Mouse (Mus musculus) layer of hippocampus, adult 9-10 months (tissue): Measurements from ENCODE around the gene Gpkow.

Experiments
- DNase-seq: peaks from one replicate; pipeline ENCODE4 v3.0.0; 2022; ENCODE audit warnings: low spot score

The Gpkow gene

GRCm38 (mm10) chrX:7696954-7697381 is at the start of gene Gpkow:
TSS of gene Gpkow (plus strand) at chrX:7697131.
- peak; percentile 73 for DNase-seq

- peak; percentile 37 for DNase-seq
Measured at GRCm38 (mm10) chrX:7648671-7649304, 48.1 kb upstream of the Gpkow start.

- no peak for DNase-seq
Measured at GRCm38 (mm10) chrX:7657221-7657639, 39.7 kb upstream of the Gpkow start, which contains the start of gene Prickle3. TSS of gene Prickle3 (plus strand) at chrX:7657260.

DNA sequence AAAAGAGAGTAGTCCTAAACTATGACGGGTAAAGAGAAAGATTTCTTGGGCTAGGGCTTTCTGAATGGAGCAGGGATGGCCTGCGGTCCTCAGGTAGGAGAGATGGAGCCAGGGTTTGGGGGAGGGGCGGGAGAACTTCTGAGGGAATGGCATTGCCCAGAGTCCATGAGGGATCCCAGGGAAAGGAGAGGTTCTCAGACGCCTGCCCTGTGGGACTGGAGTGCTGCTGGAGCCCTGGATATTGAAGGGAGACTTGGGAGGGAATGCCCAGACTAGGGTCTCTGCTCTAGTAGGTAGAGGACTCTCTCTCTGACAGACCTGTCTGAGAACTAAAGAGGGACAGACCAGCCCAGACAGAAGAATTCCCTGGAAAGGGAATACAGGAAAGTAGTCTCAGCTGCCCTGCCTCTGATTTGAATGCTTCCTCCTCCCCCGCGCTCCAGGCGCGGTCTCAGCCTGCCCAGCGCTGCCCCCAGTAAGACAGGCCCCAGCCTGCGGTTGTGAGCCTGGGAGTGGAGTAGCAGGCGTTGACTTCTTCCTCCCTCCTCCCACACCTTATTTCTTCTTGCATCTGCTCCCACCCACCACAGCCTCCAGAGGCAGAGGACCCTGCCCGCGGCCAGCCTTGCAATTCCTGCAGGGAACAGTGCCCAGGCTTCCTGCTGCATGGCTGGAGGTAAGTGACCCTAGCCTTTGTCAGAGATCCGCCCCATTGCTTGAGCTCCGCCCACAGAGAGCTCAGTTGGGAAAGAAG is 38.7 kb upstream of the Gpkow start:
- DNase-seq: no peak

DNA sequence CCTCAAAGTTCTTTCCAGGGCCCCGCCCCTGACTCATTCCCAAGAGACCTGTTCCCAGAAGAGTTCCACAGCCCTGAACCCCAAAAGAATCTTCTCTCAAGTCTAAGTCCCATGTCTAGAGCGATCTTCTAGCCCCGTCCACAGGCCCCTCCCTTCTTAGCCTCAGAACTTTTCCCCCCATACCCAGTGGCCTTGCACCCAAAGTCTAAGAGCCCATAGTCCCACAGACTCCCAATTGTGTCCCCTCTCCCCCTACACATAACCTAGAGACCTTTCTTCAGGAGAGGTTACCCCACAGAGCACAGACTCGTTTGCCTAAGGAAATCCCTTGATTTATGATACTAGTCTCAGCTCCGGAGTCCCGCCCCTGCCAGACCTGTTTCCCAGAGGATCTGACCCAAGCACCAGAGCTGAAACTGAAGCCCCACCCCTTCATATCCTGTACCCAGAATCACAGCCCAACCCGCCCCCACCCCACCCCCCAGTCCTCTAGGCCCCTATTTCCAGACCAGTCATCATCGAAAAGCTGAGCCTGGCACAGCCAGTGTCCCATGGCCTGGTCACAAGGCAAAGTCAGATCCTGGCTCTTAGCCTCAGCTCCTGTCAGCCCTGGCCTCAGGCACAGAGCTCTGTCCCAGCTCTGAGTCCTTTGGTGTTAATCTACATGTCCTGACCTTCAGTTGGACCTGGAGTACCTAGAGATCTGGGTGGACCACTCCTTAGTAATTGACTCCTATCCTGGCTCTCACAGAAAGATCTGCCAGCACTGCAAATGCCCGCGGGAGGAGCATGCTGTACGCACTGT is 37.9 kb upstream of the Gpkow start:
- no peak for DNase-seq

DNA sequence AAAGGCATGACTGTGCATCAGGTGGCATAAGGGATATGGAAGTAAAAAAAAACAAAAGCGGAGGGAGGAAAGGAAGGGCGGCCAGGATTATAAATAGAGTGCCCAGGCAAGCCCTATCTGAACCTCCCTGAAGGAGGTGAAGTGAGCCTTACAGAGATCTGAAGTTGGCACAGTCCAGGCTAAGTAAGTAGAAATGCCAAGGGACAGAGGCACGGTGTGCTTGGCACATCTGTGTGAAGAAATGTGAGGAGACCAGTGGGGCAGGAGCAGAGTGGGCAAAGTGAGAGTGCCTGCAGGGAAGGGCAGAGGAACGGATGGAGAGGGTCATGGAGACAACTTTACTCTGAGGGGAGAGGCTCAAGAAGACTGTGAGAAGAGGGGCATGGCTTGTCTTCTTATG is 35.8 kb upstream of the Gpkow start:
- DNase-seq: no peak

DNA sequence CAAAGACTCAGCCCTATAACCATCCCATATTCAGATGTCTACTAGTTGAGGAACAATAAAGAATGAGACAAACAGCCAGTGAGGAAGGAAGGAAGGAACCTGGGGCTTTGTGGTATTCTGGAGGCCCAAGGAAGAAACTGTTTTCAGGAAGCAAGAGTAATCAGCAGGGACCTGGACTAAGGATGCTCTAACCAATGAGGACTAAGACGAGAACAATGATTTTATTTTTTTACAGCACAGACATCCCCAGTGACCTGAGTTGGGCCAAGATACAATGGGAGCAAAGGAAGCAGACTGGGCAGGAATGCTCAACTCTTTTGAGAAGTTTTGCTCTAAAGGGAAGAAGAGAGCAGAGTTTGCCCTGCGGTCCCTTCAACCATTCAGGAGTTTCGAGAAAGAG is 34.0 kb upstream of the Gpkow start:
- DNase-seq: no peak

DNA sequence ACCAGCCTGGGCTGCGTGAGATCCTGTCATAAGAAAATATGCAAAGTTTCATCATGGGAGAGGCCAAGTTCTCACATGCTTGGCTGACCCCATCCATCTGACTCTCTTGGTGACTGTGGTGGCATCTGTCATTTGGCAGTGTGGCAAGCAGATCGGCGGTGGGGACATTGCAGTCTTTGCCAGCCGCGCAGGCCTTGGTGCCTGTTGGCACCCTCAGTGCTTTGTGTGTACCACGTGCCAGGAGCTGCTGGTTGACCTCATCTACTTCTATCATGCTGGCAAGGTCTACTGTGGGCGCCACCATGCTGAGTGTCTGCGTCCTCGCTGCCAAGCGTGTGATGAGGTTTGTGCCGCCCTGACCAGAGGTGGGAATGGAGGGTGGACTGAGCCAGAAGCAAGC is 32.1 kb upstream of the Gpkow start:
- DNase-seq: no peak

DNA sequence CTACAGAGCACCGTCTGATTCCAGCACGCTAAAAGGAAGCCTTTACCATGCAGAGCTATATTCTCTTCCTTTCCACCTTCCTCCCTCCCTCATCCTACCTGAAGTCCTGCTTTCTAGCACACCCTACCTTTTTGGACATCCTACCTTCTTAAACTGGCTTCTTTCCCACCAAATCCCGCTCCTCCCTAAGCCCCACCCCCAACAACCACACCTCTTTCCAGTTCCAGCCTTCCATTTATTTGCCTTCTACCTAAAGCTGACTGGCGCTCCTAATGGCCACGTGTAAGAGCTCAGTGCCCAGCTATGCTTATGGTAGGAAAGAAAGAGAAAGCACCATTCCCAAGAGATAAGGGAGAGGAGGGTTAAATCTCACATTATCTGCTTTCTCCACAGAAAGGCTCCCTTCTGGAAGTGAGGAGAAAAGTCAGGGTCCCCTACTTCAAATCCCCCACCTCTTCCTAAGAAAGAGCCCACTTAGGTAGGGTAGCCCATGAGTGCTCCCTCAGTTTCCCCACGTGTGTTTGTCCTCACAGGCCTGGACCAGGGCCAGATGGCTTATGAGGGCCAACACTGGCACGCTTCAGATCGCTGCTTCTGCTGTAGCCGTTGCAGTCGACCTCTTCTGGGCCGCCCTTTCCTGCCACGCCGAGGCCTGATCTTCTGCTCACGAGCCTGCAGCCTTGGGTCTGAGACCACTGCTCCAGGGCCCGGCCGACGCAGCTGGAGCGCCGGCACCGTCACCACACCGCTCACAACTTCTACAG is 31.0 kb upstream of the Gpkow start:
- no peak for DNase-seq

DNA sequence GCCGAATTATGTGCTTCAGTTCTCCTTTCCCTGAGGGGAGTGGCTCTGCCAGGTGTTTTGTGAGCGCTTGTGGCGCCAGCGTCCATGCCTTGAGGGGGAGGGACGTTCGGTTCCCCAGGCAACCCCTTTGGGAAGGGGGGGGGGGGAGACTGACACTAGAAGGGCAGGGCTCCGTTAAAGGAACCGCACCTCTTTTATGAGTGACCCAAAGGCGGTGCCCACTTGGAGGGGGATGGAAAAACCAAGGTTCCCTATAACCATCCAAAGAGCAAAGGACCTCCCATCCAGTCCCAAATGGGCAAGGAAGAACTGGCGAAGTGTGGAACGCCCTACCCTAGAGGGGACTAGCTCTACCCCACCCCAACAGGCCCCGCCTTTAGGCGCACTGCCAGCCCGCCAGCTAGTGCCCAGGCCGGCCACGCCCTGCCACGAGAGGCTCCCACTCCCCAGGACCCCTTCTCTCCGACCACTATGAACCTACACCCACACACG is 26.5 kb upstream of the Gpkow start:
- no peak for DNase-seq

- no peak for DNase-seq
Measured at GRCm38 (mm10) chrX:7670921-7671623, 25.9 kb upstream of the Gpkow start, which contains the start of gene Plp2. TSS of gene Plp2 (minus strand) at chrX:7671390.

DNA sequence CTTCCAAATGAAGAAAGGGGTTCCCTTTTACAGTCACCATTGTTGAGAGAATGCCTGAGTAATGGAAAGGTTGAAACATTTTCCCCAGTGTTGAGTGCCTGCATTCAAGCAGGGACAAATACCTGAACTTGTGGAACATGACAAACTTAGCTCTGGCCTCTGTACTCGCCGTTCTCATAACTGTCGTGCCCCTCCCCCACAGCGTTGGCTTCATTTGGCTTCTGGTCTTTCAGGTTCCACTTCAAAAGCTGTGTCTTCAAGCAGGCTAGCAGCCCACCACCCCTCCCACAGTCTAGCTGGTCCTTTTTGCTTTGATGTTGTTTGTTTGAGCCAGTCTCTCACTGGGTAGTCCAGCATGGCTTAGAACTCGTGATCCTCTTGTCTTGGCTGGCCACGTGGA is 24.2 kb upstream of the Gpkow start:
- no peak for DNase-seq

- no peak for DNase-seq
Measured at GRCm38 (mm10) chrX:7673578-7674281, 23.2 kb upstream of the Gpkow start.

DNA sequence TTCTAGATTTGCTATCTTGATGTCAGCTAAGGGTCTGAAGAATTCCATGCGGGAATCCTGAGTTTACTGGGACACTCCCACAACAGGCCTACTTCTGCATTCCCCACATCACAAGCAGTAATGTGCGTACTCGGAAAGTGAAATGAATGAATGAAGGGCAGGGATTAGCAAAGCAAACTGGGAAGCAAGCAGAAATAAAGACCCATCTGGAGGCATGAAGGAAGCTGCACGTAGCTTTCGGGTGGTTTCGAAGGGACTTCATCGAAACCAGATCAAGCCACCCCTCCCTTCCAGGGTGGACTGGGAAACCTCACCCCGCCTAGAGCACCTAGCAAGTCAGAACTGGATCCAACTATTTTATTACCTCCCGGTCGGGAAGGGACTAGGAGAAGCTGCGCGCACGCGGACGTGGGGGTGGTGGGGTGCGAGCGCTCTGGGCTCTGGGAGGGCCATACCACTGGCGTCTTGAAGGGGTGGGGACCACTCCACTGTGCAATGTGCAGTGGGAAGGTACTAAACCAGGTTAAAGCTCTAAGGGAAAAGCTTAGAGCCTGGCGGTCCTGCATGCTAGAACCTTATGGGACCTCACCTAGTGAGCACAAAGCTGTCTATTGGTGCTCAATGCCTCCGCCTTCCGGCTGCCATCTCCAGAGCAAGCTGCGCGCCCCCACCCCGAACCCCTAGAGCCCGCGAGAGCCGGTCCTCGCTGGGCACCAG is 22.5 kb upstream of the Gpkow start:
- no peak for DNase-seq

DNA sequence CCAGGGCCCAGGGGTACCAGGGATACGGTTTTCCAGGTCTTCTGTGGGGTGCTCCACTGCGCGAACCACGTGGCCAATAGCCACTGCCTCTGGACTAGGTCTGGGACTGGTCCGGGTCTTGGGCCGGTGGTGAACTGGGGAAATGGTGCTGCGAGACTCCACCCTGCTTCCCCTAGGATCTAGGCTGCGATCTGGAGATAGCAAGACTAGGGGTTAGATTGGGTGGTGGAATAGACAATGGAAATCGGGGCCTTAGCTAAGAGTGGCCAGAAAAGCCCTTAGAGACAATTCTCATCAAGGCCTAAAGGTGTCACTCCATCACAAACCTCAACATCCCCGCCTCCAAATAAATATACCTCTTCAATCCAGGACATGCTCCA is 21.9 kb upstream of the Gpkow start:
- DNase-seq: no peak

- no peak for DNase-seq
Measured at GRCm38 (mm10) chrX:7678986-7679385, 17.9 kb upstream of the Gpkow start.

GRCm38 (mm10) chrX:7679405-7680056 is 17.4 kb upstream of the Gpkow start:
- DNase-seq: peak; percentile 52

GRCm38 (mm10) chrX:7680057-7680412 is 16.9 kb upstream of the Gpkow start:
- no peak for DNase-seq

DNA sequence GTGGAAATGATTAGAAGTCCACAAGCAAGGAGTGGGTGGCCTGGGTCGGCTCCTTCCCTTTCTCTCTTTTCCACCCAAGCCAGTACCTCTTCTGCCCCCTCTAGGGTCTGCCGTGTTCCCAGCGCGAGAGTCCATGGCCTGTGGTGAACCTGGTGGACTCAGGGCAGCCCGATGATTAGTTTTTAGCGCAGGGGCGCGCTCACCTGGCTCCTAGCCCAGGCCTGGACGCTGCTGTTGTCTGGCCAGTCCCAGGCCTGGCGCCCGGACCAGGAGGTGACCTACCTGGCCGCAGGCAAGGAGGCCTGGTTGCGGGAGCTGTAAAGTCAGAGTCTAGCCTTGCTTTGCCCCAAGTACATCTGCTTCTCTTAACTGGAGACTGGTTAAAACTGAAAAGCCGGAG is 16.1 kb upstream of the Gpkow start, which contains the start of gene Magix:
Gene Magix (minus strand): TSS at position 388 of the 400 bp plus-strand sequence.
- no peak for DNase-seq
